Mouse (Mus musculus) spleen, postnatal 14 days (tissue): Measurements from ENCODE around the gene Inpp5b.

Experiments used
- DNase-seq, 2 experiments: peaks; one replicate each; pipeline ENCODE4 v3.0.0; 2021 to 2022; ENCODE audit warnings: low spot score in 2 of 2

The Inpp5b gene

GRCm38 (mm10) chr4:124811347-124811975, 69.8 kb downstream of the Inpp5b start:
- no peak for DNase-seq

- no peak for DNase-seq
These were observed 74.3 kb downstream of the Inpp5b start for GRCm38 (mm10) chr4:124815901-124816300.

GRCm38 (mm10) chr4:124817803-124818202, 76.2 kb downstream of the Inpp5b start:
- no peak for DNase-seq

GRCm38 (mm10) chr4:124818832-124819231, 77.2 kb downstream of the Inpp5b start:
- DNase-seq: no peak

GRCm38 (mm10) chr4:124824967-124825366, 83.3 kb downstream of the Inpp5b start:
- DNase-seq: no peak

- DNase-seq: no peak
These were observed 83.8 kb downstream of the Inpp5b start for GRCm38 (mm10) chr4:124825371-124825965.

- DNase-seq: no peak
These were observed 88.0 kb downstream of the Inpp5b start for GRCm38 (mm10) chr4:124829671-124830070.

GRCm38 (mm10) chr4:124832796-124833195, 91.1 kb downstream of the Inpp5b start:
- no peak for DNase-seq

- DNase-seq: no peak
These were observed 96.5 kb downstream of the Inpp5b start for GRCm38 (mm10) chr4:124838035-124838700.

- no peak for DNase-seq
These were observed 99.3 kb downstream of the Inpp5b start for GRCm38 (mm10) chr4:124840998-124841397.

- DNase-seq: peak in 1 of 2 experiments; percentile 24
These were observed 101.8 kb downstream of the Inpp5b start for GRCm38 (mm10) chr4:124843493-124843892.

- peak; percentile 63 to 77 for DNase-seq
These were observed 105.9 kb downstream of the Inpp5b start for GRCm38 (mm10) chr4:124847573-124847972.

GRCm38 (mm10) chr4:124849631-124850260, 108.1 kb downstream of the Inpp5b start:
- DNase-seq: no peak

GRCm38 (mm10) chr4:124850261-124850913, 108.7 kb downstream of the Inpp5b start, which contains the start of gene Yrdc:
Yrdc (plus strand) TSS chr4:124850679.
- DNase-seq: peak; percentile 84 to 87
